Mouse (Mus musculus): ENCODE results near the gene Pde6b.

GRCm38 (mm10) chr5:108388201-108388600 is at the start of gene Pde6b:
- no peak for TF ChIP-seq POLR2A (IDR thresholded peaks at IDR 0.05; ENCODE audit: borderline replicate concordance, low read depth, low read length)
- TF ChIP-seq CTCF (IDR thresholded peaks at IDR 0.05; ENCODE audit: low read depth, low read length) = no peak

Measured in bone marrow macrophage, adult 2 months (primary cell).